ENCODE assay signal across 23 mouse cellular contexts in the genomic region with DNA sequence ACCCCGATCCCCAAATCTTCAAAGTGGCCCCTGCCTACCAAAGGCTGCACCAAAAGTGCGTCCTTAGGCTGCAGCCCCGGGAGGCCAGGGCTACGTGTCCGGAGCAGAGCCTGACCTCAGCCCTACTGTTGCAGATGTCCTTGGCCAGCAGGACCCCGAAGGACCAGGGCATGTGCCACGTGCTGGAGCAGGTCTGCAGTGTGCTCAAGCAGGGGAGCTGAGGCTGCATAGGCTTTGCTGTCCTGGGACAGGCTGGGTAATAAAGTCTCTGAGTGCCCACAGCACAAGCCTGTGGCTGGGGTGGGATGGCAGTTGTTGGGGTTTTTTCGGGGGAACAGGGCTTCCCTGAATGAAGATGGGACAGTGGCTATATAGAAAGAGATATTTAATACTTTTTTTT.
"Had no signal": no experiment of that assay in that cellular context is flagged by ENCODE, and none has a peak within 500 bp of the region (broad histone marks: within the 10 kb centered on the region; RNA-seq: fewer than 3 reads in every experiment).

No protein-coding gene starts in this region.

- ATAC-seq: liver, embryonic 12.5 days; midbrain, embryonic 13.5 days had no signal

- DNase-seq: kidney, postnatal 14 days; kidney, postnatal 4 days; liver; lung, adult 18-20 months; lung, postnatal 10 days; lung, postnatal 36 days; right cerebral cortex, adult 18-20 months; right cerebral cortex, postnatal 14 days; right cerebral cortex, postnatal 4 days; thymus, adult 2 months; thymus, postnatal 14 days; thymus, postnatal 4 days had no signal

- H3K27me3 ChIP-seq: limb, embryonic 13.5 days; liver, embryonic 12.5 days; liver, embryonic 15.5 days; lung, embryonic 15.5 days; midbrain, embryonic 13.5 days; neural tube, embryonic 12.5 days; neural tube, embryonic 15.5 days had no signal

- H3K27ac ChIP-seq: limb, embryonic 10.5 days; limb, embryonic 13.5 days; liver, embryonic 12.5 days; liver, embryonic 15.5 days; lung, embryonic 15.5 days; midbrain, embryonic 10.5 days; neural tube, embryonic 12.5 days; stomach, postnatal 0 days had no signal

- H3K4me3 ChIP-seq: limb, embryonic 10.5 days; limb, embryonic 13.5 days; liver, embryonic 12.5 days; liver, embryonic 15.5 days; lung, embryonic 15.5 days; megakaryocyte, embryonic 14.5 days; midbrain, embryonic 10.5 days; midbrain, embryonic 13.5 days; neural tube, embryonic 12.5 days; neural tube, embryonic 15.5 days had no signal

- H3K4me1 ChIP-seq: limb, embryonic 13.5 days; lung, embryonic 15.5 days had no signal

- H3K9ac ChIP-seq: limb, embryonic 13.5 days; liver, embryonic 12.5 days; liver, embryonic 15.5 days; lung, embryonic 15.5 days; midbrain, embryonic 13.5 days; neural tube, embryonic 12.5 days; neural tube, embryonic 15.5 days had no signal

- H3K4me2 ChIP-seq: limb, embryonic 13.5 days; liver, embryonic 12.5 days; liver, embryonic 15.5 days; lung, embryonic 15.5 days; midbrain, embryonic 13.5 days; neural tube, embryonic 12.5 days; neural tube, embryonic 15.5 days had no signal

- H3K9me3 ChIP-seq: limb, embryonic 10.5 days; limb, embryonic 13.5 days; liver, embryonic 12.5 days; liver, embryonic 15.5 days; lung, embryonic 15.5 days; megakaryocyte, embryonic 14.5 days; midbrain, embryonic 10.5 days; midbrain, embryonic 13.5 days; neural tube, embryonic 12.5 days; neural tube, embryonic 15.5 days had no signal
